Mouse (Mus musculus) megakaryocyte-erythroid progenitor cell, adult 5-6 weeks (primary cell): ENCODE results near the gene Hprt. TPM values are rescaled to one million over a fixed set of nuclear protein-coding genes. Genes with fewer than 3 reads are reported as not detected.

ENCODE experiments used
- total RNA-seq, 2 experiments: library from RNA; stranded (forward) in 1 of 2; stranded (reverse) in 1 of 2; fragments of 200-1000, 215-1000 nt in 1 of 2; fragments of >200 nt in 1 of 2; fragmentation: Nextera tagmentation in 1 of 2; gene quantifications; 2 replicates each; pipeline ENCODE4 v1.2.3; 2014 to 2017

Gene Hprt
- total RNA-seq, 2 experiments from 2014 or later, result 245 to 376 TPM

Other genes with a start within 250 kb of the Hprt start
- gene Ccdc160, start 196.9 kb upstream of the Hprt start, total RNA-seq (2014; fragmentation: Nextera tagmentation), result not detected in 2 replicates
- 0.30 TPM in 1 of 2 replicates, not detected in the other for gene Ccdc160, start 196.9 kb upstream of the Hprt start, total RNA-seq (2017)
- gene Phf6, start 75.9 kb upstream of the Hprt start, total RNA-seq (2014; fragmentation: Nextera tagmentation), result 32.8 and 47.3 TPM in 2 replicates
- gene Phf6, start 75.9 kb upstream of the Hprt start, total RNA-seq (2017), result 54.3 and 58.1 TPM in 2 replicates